Mouse (Mus musculus) intestine, embryonic 16.5 days (tissue): ENCODE data around the gene Fam189b. TPM values are rescaled to one million over a fixed set of nuclear protein-coding genes. Genes with fewer than 3 reads are reported as not detected.

Experiments
- ATAC-seq: fragments of 200-750 bp; cut with Nextera tagmentation; 2 replicates; pipeline ENCODE4 v1.8.0; 2017; ENCODE audit warnings: moderate TSS enrichment, moderate library complexity
- H3K27ac ChIP-seq: fragments of 300-500 bp; sonication (generic); 2 replicates; pipeline ENCODE4 v1.5.1; 2014; ENCODE audit warnings: mild to moderate bottlenecking, low read length
- H3K27me3 ChIP-seq: fragments of 300-500 bp; sonication (generic); replicated peaks from 2 replicates; pipeline ENCODE4 v1.6.1; 2014; ENCODE audit warnings: low read length, control low read depth, mixed read lengths; ENCODE audit not compliant: control insufficient read depth, insufficient read depth
- H3K36me3 ChIP-seq: fragments of 300-500 bp; sonication (generic); 2 replicates; pipeline ENCODE4 v1.6.1; 2014; ENCODE audit warnings: low read length, control low read depth; ENCODE audit not compliant: control insufficient read depth, insufficient read depth
- H3K4me1 ChIP-seq: fragments of 300-500 bp; sonication (generic); 2 replicates; pipeline ENCODE4 v1.6.1; 2014; ENCODE audit warnings: low read length, control low read depth, mixed read lengths; ENCODE audit not compliant: control insufficient read depth, insufficient read depth
- H3K4me2 ChIP-seq: fragments of 300-500 bp; sonication (generic); 2 replicates; pipeline ENCODE4 v1.6.1; 2014; ENCODE audit warnings: low read depth, low read length, control low read depth
- H3K4me3 ChIP-seq: fragments of 300-500 bp; sonication (generic); 2 replicates; pipeline ENCODE4 v1.5.1; 2014; ENCODE audit warnings: mild to moderate bottlenecking, low read length
- H3K9ac ChIP-seq: fragments of 300-500 bp; sonication (generic); 2 replicates; pipeline ENCODE4 v1.6.1; 2014; ENCODE audit warnings: low read depth, low read length
- H3K9me3 ChIP-seq: fragments of 300-500 bp; sonication (generic); 2 replicates; pipeline ENCODE4 v1.6.1; 2016; ENCODE audit warnings: low read length, control low read depth; ENCODE audit not compliant: control insufficient read depth
- WGBS: fragments of 180-500 bp; shearing (Covaris S2); extraction: QIAGEN DNeasy Blood & Tissue Kit; methylation state at CpG from one replicate; pipeline ENCODE4 v1.1.7; 2014; 5-methylcytosine and 5-hydroxymethylcytosine counted together
- polyA plus RNA-seq: library from polyadenylated mRNA; unstranded; fragments of >200 nt; fragmentation: Nextera tagmentation; extraction: Ambion mirVana; gene quantifications from 2 replicates; pipeline ENCODE4 v1.2.1, GENCODE M21; 2015

The Fam189b gene
- polyA plus RNA-seq: 16.7 and 20.8 TPM in 2 replicates

DNA sequence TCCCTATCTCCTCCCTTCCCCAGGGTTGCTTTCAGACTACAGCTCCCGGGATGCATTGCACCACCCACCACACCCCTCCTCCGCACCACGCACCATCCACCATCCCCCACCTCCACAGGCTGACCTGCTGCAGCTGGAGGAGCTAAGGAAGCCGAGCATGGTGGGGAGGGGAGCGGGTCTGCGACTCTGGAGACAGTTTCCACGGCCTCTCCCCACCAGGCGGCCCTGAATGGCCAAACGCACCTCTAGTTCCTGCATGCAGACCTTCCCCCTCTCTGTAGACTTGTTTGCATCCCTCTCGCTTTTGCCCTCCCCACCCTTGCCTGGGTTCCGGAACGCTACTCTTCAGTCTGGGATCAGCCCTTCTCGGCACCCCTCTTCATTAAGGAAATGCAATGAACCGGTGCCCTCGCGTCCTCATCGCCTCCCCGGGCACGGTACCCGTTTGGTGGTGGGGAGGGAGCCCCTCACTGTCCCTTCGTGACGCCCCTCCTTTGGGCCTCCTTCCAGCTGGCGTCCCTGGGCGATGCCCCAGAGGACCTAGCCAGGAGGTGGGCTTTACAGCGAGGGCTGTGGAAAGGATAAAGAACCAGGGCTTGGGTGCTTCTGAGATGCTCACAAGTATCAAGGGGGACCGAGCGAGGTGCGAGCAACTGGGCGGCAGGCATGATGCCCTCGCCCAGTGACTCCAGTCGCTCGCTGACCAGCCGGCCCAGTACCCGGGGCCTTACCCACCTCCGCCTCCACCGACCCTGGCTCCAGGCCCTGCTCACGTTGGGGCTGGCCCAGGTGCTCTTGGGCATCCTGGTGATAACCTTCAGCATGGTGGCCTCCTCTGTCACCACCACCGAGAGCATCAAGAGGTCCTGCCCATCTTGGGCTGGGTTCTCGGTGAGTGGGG is at the start of gene Fam189b:
TSS of gene Fam189b (plus strand) at position 86 of the 901 bp plus-strand sequence.
- Histone ChIP-seq H3K36me3 (peaks cover 9% of the 10 kb centered on the region; the same call in 1 of the 2 replicates), H3K9me3 (no peaks in the 10 kb centered on the region), H3K4me2 (peak within 1 kb of the TSS; percentile 94), H3K4me3 (peak within 1 kb of the TSS; percentile 75), H3K4me1 (peaks cover 36% of the 10 kb centered on the region), H3K27me3 (no peaks in the 10 kb centered on the region), H3K9ac (peak within 1 kb of the TSS; percentile 85), H3K27ac (peak within 1 kb of the TSS; percentile 72)
- 9% methylated on average over 39 of the region's 39 CpGs for WGBS
- peak; percentile 95 for ATAC-seq

DNA sequence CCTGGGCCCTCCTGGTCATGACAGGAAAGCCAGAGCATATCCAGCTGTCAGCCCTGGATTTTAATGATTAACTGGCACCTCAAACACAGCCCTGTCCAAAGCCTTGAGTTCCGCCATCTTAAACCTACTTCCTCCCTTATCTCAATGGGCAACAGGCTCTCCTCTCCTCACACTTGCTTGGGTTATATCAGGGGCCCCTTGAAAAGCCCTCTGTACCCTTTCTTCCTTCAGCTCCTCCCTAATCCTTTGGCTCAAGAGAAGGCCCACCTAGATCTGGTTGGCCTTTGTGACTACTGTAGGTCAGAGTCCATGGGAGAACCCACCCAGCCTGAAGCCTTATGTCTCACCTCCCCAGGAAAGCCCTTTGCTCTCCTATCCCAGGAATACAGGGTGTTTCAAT is 49.2 kb upstream of the Fam189b start:
- no peaks in the 10 kb centered on the region for H3K36me3 ChIP-seq
- no peaks in the 10 kb centered on the region for H3K27me3 ChIP-seq
- peaks cover 19% of the 10 kb centered on the region for H3K4me1 ChIP-seq
- H3K9ac ChIP-seq: peak overlapping the region; percentile 69; the same call in 1 of the 2 replicates
- H3K4me3 ChIP-seq: no peak overlapping the region
- peak overlapping the region; percentile 19; the same call in 1 of the 2 replicates for H3K4me2 ChIP-seq
- peak; percentile 81 for ATAC-seq
- 58% methylated on average over 1 of the region's 1 CpGs for WGBS
- H3K9me3 ChIP-seq: no peaks in the 10 kb centered on the region
- peak overlapping the region; percentile 96 for H3K27ac ChIP-seq

DNA sequence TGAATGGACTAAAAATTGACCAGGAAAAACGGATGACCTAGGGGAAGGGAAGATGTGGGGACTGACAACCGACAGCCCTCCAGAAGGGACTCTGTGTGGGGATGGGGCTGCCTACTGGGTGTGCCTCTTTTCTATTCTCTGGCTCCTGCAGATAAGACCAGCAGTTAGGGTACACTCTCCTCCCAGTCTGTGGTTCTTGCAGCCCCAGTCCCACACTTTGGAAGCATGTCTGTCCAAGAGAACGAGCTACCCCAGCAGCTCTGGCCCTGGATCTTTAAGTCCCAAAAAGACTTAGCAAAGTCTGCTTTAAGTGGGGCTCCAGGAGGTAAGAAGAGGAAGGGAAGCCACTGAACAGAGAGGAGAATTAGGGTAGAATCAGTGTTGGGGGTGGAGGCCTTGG is 47.0 kb upstream of the Fam189b start, which contains the start of gene Pklr:
TSS of gene Pklr (plus strand) at position 185 of the 400 bp plus-strand sequence.
- peaks cover 22% of the 10 kb centered on the region for H3K4me1 ChIP-seq

DNA sequence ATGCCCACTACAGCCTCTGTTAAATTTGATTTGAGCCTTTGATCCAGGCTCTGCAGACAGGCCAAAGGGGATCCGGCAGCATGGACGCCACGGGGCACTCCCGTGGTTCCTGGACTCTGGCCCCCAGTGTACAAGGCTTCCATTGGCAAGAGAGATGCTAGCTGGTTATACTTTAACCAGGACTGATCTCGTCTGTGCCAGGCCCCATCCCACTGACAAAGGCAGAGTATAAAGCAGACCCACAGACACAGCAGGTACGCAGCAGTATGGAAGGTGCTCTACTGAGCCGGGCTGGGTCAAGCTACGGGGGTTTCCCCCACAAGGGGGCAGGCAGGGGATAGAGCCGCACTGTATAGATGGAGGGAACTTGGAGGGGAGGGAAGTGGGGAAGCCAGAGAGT is 46.6 kb upstream of the Fam189b start:
- Histone ChIP-seq H3K9me3 (no peaks in the 10 kb centered on the region), H3K4me1 (peaks cover 22% of the 10 kb centered on the region), H3K27ac (peak overlapping the region; percentile 92), H3K4me3 (peak overlapping the region; percentile 43), H3K4me2 (peak overlapping the region; percentile 49), H3K9ac (peak overlapping the region; percentile 64), H3K27me3 (no peaks in the 10 kb centered on the region), H3K36me3 (no peaks in the 10 kb centered on the region)
- WGBS: 24% methylated on average over 9 of the region's 9 CpGs
- peak; percentile 86 for ATAC-seq

More for the DNA sequence above, 47.0 kb upstream of the Fam189b start, which contains the start of gene Pklr:
- Histone ChIP-seq H3K9me3 (no peaks in the 10 kb centered on the region), H3K4me2 (peak within 1 kb of the TSS; percentile 49), H3K36me3 (no peaks in the 10 kb centered on the region), H3K4me3 (peak within 1 kb of the TSS; percentile 43), H3K9ac (peak within 1 kb of the TSS; percentile 64), H3K27ac (peak within 1 kb of the TSS; percentile 92), H3K27me3 (no peaks in the 10 kb centered on the region)
- 48% methylated on average over 3 of the region's 3 CpGs for WGBS
- ATAC-seq: no peak

DNA sequence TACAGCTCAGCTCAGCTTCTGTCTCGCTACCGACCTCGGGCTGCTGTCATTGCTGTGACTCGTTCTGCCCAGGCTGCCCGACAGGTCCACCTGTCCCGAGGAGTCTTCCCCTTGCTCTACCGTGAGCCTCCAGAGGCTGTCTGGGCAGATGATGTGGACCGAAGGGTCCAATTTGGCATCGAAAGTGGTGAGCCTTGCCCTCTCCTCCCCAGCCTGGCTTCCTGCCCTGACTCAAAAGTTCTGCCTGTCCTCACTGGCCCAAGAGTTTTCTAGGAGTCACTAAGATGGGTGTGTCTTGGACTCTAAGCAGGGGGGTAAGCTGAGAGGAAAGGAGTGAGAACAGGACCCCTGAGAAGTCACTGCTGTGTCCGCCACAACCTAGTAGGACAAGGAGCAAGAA is 38.1 kb upstream of the Fam189b start:
- Histone ChIP-seq H3K9me3 (no peaks in the 10 kb centered on the region), H3K27ac (no peak overlapping the region), H3K36me3 (peaks cover 4% of the 10 kb centered on the region; the same call in 1 of the 2 replicates), H3K4me1 (peaks cover 6% of the 10 kb centered on the region; the same call in 1 of the 2 replicates), H3K4me3 (no peak overlapping the region), H3K4me2 (no peak overlapping the region), H3K9ac (no peak overlapping the region), H3K27me3 (no peaks in the 10 kb centered on the region)
- ATAC-seq: no peak
- WGBS: 77% methylated on average over 10 of the region's 10 CpGs

DNA sequence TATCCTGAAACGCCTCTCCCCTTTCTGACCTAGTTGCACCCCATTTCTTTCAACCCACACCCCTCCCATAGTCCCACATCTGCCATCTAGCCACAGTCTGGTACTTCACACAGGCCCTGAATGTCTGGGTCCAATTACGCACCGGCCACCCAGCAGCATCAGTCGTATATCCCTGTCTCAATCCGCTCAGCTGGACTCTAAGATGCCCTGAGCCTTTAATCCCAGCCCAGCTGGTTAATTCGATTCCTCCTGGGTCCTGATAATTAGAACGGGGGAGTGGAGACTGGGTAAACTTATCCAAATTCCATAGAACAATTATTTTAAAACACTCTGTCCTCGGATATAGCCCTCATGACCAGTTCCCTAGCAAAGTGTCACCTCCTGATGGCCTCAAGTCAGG is 37.4 kb upstream of the Fam189b start:
- H3K36me3 ChIP-seq: peaks cover 4% of the 10 kb centered on the region; the same call in 1 of the 2 replicates
- no peak for ATAC-seq
- H3K4me2 ChIP-seq: no peak overlapping the region
- H3K9me3 ChIP-seq: no peaks in the 10 kb centered on the region
- H3K27me3 ChIP-seq: no peaks in the 10 kb centered on the region
- H3K4me3 ChIP-seq: no peak overlapping the region
- 63% methylated on average over 8 of the region's 8 CpGs for WGBS
- no peak overlapping the region for H3K27ac ChIP-seq
- H3K9ac ChIP-seq: no peak overlapping the region
- H3K4me1 ChIP-seq: 0 out of 2 replicates have a peak, but pooled peaks cover 3% of the 10 kb centered on the region

DNA sequence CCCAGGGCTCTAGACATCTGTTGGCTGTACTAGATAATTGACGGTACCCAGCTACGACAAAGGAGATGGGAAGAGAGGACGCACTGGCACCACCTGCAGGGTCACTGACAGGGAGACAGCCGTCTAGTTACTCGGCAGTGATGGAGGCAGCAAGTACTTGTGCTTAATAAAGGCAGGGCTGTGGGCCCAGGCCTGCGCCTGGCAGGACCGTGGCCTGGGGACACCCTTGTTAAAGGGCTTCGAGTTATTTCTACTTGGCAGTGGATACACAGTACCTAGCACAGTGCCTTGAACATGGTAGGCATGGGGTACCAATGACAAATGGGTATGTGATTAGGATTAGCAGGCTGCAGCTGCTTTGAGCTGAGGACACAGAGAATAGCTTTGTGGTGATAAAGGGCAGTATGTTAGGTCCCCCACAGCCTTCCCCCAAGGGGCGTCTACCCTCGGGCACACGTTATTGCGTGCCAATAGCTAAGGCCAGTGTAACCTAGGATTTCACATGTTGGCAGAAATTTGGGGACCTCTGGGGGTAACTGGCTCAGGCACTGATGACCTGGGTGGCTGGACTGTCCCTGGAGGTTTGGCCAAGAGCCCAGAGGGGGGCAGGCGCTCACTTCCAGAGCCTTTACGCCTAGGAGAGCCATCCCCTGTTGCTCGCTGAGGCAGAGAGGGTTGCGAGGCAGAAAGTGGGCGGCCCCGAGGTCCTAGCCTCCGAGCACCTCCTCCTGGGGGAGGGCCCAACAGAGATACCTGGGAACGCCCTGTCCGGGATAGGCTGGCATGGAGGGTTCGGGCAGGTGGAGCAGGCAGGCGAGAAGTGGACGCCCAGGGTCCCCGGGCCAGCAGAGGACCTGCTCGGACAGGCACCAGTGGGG is 35.6 kb upstream of the Fam189b start:
- peak overlapping the region; percentile 40 for H3K27ac ChIP-seq
- H3K9ac ChIP-seq: peak overlapping the region; percentile 54
- 22% methylated on average over 26 of the region's 26 CpGs for WGBS

DNA sequence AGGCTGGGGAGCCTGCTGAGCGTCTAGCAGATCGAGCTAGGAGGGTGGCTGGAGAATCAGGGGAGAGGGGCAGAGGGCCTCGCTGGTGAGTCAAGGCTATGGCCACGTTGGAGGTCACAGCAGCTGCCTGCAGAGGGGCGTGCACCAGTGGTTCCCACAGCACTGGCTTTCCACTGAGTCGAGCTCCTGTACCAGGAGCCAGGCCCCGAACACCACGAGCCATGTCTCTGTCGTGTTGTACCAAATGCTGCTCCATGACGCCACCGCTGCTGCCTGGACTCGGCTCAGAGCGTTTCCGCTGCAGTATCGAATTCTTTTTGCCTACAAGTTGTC is 35.0 kb upstream of the Fam189b start:
- peak overlapping the region; percentile 30 for H3K4me3 ChIP-seq
- ATAC-seq: peak; percentile 66; the same call in 1 of the 2 replicates
- peak overlapping the region; percentile 50 for H3K4me2 ChIP-seq
- H3K4me1 ChIP-seq: 0 out of 2 replicates have a peak, but pooled peaks cover 3% of the 10 kb centered on the region
- H3K9me3 ChIP-seq: no peaks in the 10 kb centered on the region
- whole genome bisulfite sequencing: 10% methylated on average over 15 of the region's 15 CpGs
- peak overlapping the region; percentile 54 for H3K9ac ChIP-seq
- H3K27me3 ChIP-seq: no peaks in the 10 kb centered on the region
- peak overlapping the region; percentile 40 for H3K27ac ChIP-seq
- H3K36me3 ChIP-seq: peaks cover under 1% of the 10 kb centered on the region; the same call in 1 of the 2 replicates

More for the DNA sequence above, 35.6 kb upstream of the Fam189b start:
- no peaks in the 10 kb centered on the region for H3K9me3 ChIP-seq
- peak overlapping the region; percentile 30 for H3K4me3 ChIP-seq
- H3K4me2 ChIP-seq: peak overlapping the region; percentile 50
- ATAC-seq: peak; percentile 94
- H3K4me1 ChIP-seq: 0 out of 2 replicates have a peak, but pooled peaks cover 3% of the 10 kb centered on the region
- H3K36me3 ChIP-seq: peaks cover 4% of the 10 kb centered on the region; the same call in 1 of the 2 replicates
- no peaks in the 10 kb centered on the region for H3K27me3 ChIP-seq
